Mouse (Mus musculus) kidney, adult 2 months (tissue): ENCODE results near the gene Brap. TPM values are rescaled to one million over a fixed set of nuclear protein-coding genes. Genes with fewer than 3 reads are reported as not detected.

Experiments
- DNase-seq: peaks from one replicate; pipeline ENCODE4 v3.0.0; 2021
- H3K27ac ChIP-seq: fragments of 200-500 bp; 2 replicates; pipeline ENCODE4 v1.5.1; 2012; ENCODE audit warnings: low read depth, low read length, control low read depth, inconsistent platforms; ENCODE audit not compliant: insufficient read depth
- H3K27me3 ChIP-seq: fragments of 200-500 bp; replicated peaks from 2 replicates; pipeline ENCODE4 v1.6.1; 2012; ENCODE audit warnings: mild to moderate bottlenecking, moderate library complexity, low read length, inconsistent platforms; ENCODE audit not compliant: control insufficient read depth, insufficient read depth
- H3K36me3 ChIP-seq: fragments of 200-500 bp; 2 replicates; pipeline ENCODE4 v1.6.1; 2012; ENCODE audit warnings: mild to moderate bottlenecking, moderate library complexity, low read length, inconsistent platforms; ENCODE audit not compliant: control insufficient read depth, insufficient read depth
- H3K4me1 ChIP-seq: fragments of 200-500 bp; 2 replicates; pipeline ENCODE4 v1.6.1; 2011; ENCODE audit warnings: low read length; ENCODE audit not compliant: control insufficient read depth, insufficient read depth
- H3K4me3 ChIP-seq: fragments of 200-500 bp; 2 replicates; pipeline ENCODE4 v1.5.1; 2011; ENCODE audit warnings: mild to moderate bottlenecking, low read depth, low read length, control low read depth; ENCODE audit not compliant: insufficient read depth
- CTCF ChIP-seq: fragments of 200-500 bp; conservative IDR thresholded peaks from 2 replicates; pipeline ENCODE4 v1.5.1; 2011; ENCODE audit warnings: low read depth, mild to moderate bottlenecking, control low read depth, low read length, moderate library complexity, mixed read lengths; ENCODE audit not compliant: insufficient read depth, insufficient read length
- POLR2A ChIP-seq: fragments of 200-500 bp; IDR thresholded peaks from one replicate; pipeline ENCODE4 v1.6.1; 2011; ENCODE audit warnings: low read depth, low read length, control low read depth
- WGBS: fragments of 180-500 bp; shearing (Covaris S2); methylation state at CpG from one replicate; pipeline ENCODE4 v1.1.7; 2018; 5-methylcytosine and 5-hydroxymethylcytosine counted together
- polyA plus RNA-seq: library from polyadenylated mRNA; depleted of rRNA; stranded (reverse); fragments of >200 nt; gene quantifications from 2 replicates; pipeline ENCODE4 v1.2.3, GENCODE M21; 2012; rRNA removed

The Brap gene
- polyA plus RNA-seq, 1 experiment = 50.1 TPM

DNA sequence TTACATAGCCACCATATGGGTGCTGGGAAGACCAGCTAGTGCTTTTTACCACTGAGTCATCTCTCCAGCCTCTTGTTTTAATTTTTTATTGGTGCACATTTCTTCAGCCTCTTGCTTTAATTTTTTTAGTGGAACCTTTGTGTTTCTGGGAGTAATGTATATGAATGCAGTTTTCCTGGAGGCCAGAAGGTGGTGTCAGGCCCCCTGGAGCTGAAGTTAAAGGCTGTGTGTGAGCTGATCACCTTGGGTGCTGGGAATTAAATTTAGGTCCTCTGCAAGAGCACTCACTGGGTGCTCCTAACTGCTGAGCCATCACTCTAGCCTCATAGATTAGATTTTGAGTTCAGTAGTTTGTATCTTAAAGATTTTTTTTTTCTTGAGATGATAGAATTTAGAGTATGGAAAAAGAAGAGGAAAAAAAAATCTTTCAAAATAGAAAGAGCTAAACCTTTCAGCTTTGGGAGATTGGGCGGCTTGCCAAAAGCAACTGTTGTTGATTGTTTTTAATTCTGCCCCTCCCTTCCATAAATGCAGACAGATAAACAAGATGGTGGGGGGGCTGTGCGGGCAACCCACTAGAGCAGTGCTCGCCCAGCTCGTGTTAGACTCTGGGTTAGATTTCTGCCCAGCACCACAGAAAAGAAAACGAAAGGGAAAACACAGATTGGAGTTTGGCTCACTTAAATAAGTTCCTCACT is 60.7 kb downstream of the Brap start:
- Histone ChIP-seq H3K4me1 (peaks cover 30% of the 10 kb centered on the region; the same call in 1 of the 2 replicates), H3K4me3 (no peak overlapping the region), H3K36me3 (no peaks in the 10 kb centered on the region), H3K27me3 (no peaks in the 10 kb centered on the region), H3K27ac (no peak overlapping the region)
- 65% methylated on average over 5 of the region's 5 CpGs for WGBS
- DNase-seq = no peak
- TF ChIP-seq POLR2A (no peak), CTCF (peak; percentile 31; the same call in 1 of the 2 replicates)

DNA sequence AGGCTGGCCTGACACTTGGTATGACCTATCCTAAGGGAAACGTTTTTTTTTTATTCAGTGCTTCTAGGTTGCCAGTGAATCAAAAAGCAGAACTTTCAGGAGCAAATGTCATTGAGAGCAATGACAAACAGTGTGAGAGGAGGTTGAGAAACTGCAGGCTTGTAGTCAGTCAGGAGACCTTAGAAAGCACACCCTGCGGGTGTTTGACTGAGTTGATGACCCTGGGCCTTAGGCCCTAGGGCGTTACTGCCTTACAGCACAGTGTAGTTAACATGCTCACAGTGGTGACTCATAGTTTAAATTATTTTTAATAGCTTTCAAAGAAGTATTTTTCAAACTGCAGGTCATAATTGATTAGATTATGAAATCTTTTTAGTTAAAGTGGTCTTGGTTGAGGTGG is 61.5 kb downstream of the Brap start:
- Histone ChIP-seq H3K27me3 (no peaks in the 10 kb centered on the region), H3K36me3 (no peaks in the 10 kb centered on the region), H3K4me1 (peaks cover 24% of the 10 kb centered on the region; the same call in 1 of the 2 replicates), H3K27ac (no peak overlapping the region), H3K4me3 (no peak overlapping the region)
- DNase-seq = no peak
- TF ChIP-seq POLR2A (no peak), CTCF (no peak)
- WGBS = 30% methylated on average over 3 of the region's 3 CpGs

DNA sequence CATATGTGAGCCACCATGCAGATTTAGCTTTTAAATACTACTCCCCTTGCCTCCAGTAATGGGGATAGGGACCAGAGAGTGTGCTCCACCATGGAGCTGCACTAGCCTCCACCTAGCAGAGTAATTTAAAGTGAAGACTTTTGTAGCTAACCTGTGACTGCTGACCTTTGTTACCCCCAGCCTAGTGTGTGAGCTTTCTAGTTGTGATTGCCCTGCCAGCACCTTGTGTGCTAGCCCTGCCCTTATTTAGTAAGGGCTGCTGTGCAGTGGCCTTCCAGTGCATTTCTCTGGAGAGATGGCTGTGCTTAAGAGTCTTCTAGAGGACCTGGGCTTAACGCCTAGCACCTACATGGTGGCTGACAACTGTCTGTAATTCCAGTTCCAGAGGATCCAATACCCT is 64.3 kb downstream of the Brap start:
- no peak overlapping the region for H3K4me3 ChIP-seq
- peak; percentile 74 for DNase-seq
- H3K27ac ChIP-seq = no peak overlapping the region
- peaks cover 32% of the 10 kb centered on the region for H3K4me1 ChIP-seq
- H3K36me3 ChIP-seq = no peaks in the 10 kb centered on the region
- WGBS = 45% methylated on average over 1 of the region's 1 CpGs
- no peaks in the 10 kb centered on the region for H3K27me3 ChIP-seq
- TF ChIP-seq POLR2A (no peak), CTCF (no peak)

DNA sequence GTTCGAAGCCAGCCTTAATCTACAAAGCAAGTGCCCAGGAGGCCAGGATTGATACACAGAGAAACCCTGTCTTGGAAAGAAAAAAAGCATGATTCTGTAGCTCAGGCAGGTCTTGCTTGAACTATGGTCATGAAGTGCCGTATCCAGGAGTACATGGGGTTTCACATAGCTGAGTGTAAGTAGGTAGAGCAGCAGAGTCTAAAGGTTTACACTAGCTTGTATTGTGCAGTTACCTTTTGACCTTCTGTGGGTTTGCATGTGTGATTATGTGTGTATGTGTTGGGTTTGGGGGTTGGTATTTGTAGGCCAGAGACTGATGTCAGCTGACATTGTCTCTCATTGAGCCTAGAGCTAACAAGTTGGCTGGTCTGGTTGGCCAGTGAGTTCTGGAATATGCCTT is 69.7 kb downstream of the Brap start:
- 66% methylated on average over 2 of the region's 2 CpGs for WGBS
- H3K27me3 ChIP-seq = no peaks in the 10 kb centered on the region
- no peak overlapping the region for H3K4me3 ChIP-seq
- no peaks in the 10 kb centered on the region for H3K36me3 ChIP-seq
- TF ChIP-seq POLR2A (no peak), CTCF (no peak)
- peak overlapping the region; percentile 66 for H3K27ac ChIP-seq
- H3K4me1 ChIP-seq = peaks cover 22% of the 10 kb centered on the region
- no peak for DNase-seq

DNA sequence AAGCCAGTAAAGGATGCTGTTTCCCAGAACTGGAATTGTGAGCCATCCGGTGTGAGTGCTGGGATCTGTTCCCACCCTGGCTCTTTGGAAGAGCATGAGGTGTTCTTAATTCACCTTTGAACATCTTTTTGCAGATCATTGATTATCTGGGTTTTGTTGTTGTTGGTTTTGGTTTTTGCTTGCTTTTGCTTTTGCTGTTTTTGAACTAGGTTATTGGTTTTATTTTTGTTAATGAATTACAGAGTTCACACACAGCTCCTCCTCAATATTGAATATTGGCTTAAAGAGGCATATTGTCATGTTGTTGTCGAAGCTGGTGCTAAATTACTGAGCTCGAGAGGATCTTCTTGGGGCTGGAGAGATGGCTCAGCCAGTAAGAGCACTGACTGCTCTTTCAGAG is 76.3 kb downstream of the Brap start:
- TF ChIP-seq CTCF (no peak), POLR2A (no peak)
- Histone ChIP-seq H3K36me3 (no peaks in the 10 kb centered on the region), H3K4me3 (no peak overlapping the region), H3K27ac (no peak overlapping the region), H3K27me3 (no peaks in the 10 kb centered on the region), H3K4me1 (peaks cover 27% of the 10 kb centered on the region)
- peak; percentile 43 for DNase-seq
- 55% methylated on average over 3 of the region's 3 CpGs for WGBS

Other genes with a start within 250 kb of the Brap start
- 147 and 171 TPM in 2 replicates for gene Tmem116, start 208.7 kb upstream of the Brap start, polyA plus RNA-seq
- gene Erp29, start 208.1 kb upstream of the Brap start, polyA plus RNA-seq = 56.7 and 77.8 TPM in 2 replicates
- gene Adam1b, start 157.1 kb upstream of the Brap start, polyA plus RNA-seq = not detected in 2 replicates
- gene Adam1a, start 115.1 kb upstream of the Brap start, polyA plus RNA-seq = 2.0 and 2.2 TPM in 2 replicates
- 0.13 TPM in 1 of 2 replicates, not detected in the other for gene Gm42878, start 115.1 kb upstream of the Brap start, polyA plus RNA-seq
- 32.6 and 36.6 TPM in 2 replicates for gene Mapkapk5, start 114.7 kb upstream of the Brap start, polyA plus RNA-seq
- 1,369 and 1,431 TPM in 2 replicates for gene Aldh2, start 66.7 kb upstream of the Brap start, polyA plus RNA-seq
- 47.0 and 51.4 TPM in 2 replicates for gene Acad12, start 41.6 kb upstream of the Brap start, polyA plus RNA-seq
- 55.9 and 68.1 TPM in 2 replicates for gene Acad10, start within 50 bp of the Brap start, polyA plus RNA-seq
- gene Atxn2, start 50.8 kb downstream of the Brap start, polyA plus RNA-seq = 111 and 112 TPM in 2 replicates
- gene Sh2b3, start 177.1 kb downstream of the Brap start, polyA plus RNA-seq = 19.7 and 20.8 TPM in 2 replicates
- gene Pheta1, start 188.4 kb downstream of the Brap start, polyA plus RNA-seq = 19.1 and 23.4 TPM in 2 replicates